Mouse (Mus musculus): Measurements from ENCODE around the gene Cyth1.

The Cyth1 gene

GRCm38 (mm10) chr11:118248150-118249011 lies at the start of gene Cyth1:
TSS of gene Cyth1 (minus strand) at chr11:118248592.
- DNase-seq (ENCODE audit: low spot score), result peak; percentile 98

GRCm38 (mm10) chr11:118297967-118298366 lies 49.6 kb upstream of the Cyth1 start:
- DNase-seq (ENCODE audit: low spot score), result no peak

- DNase-seq (ENCODE audit: low spot score), result no peak
Measured at GRCm38 (mm10) chr11:118295026-118295425, 46.6 kb upstream of the Cyth1 start.

- DNase-seq (ENCODE audit: low spot score), result no peak
Measured at GRCm38 (mm10) chr11:118292671-118293070, 44.3 kb upstream of the Cyth1 start.

GRCm38 (mm10) chr11:118289999-118290889 lies 41.9 kb upstream of the Cyth1 start, which contains the start of gene Usp36:
TSS of gene Usp36 (minus strand) at chr11:118290244.
- DNase-seq (ENCODE audit: low spot score), result peak; percentile 97

GRCm38 (mm10) chr11:118289562-118289961 lies 41.2 kb upstream of the Cyth1 start:
- DNase-seq (ENCODE audit: low spot score), result no peak

- no peak for DNase-seq (ENCODE audit: low spot score)
Measured at GRCm38 (mm10) chr11:118289037-118289511, 40.7 kb upstream of the Cyth1 start.

GRCm38 (mm10) chr11:118287573-118287972 lies 39.2 kb upstream of the Cyth1 start:
- DNase-seq (ENCODE audit: low spot score), result no peak

GRCm38 (mm10) chr11:118286434-118286833 lies 38.0 kb upstream of the Cyth1 start:
- DNase-seq (ENCODE audit: low spot score), result no peak

- no peak for DNase-seq (ENCODE audit: low spot score)
Measured at GRCm38 (mm10) chr11:118285791-118286190, 37.4 kb upstream of the Cyth1 start.

- no peak for DNase-seq (ENCODE audit: low spot score)
Measured at GRCm38 (mm10) chr11:118280218-118280617, 31.8 kb upstream of the Cyth1 start.

- no peak for DNase-seq (ENCODE audit: low spot score)
Measured at GRCm38 (mm10) chr11:118276328-118276727, 27.9 kb upstream of the Cyth1 start.

- no peak for DNase-seq (ENCODE audit: low spot score)
Measured at GRCm38 (mm10) chr11:118275092-118275491, 26.7 kb upstream of the Cyth1 start.

- DNase-seq (ENCODE audit: low spot score), result no peak
Measured at GRCm38 (mm10) chr11:118269827-118270226, 21.4 kb upstream of the Cyth1 start.

GRCm38 (mm10) chr11:118266666-118267046 lies 18.3 kb upstream of the Cyth1 start:
- no peak for DNase-seq (ENCODE audit: low spot score)

GRCm38 (mm10) chr11:118266044-118266665 lies 17.8 kb upstream of the Cyth1 start:
- DNase-seq (ENCODE audit: low spot score), result no peak

GRCm38 (mm10) chr11:118265621-118266020 lies 17.2 kb upstream of the Cyth1 start:
- DNase-seq (ENCODE audit: low spot score), result no peak

GRCm38 (mm10) chr11:118263146-118263545 lies 14.8 kb upstream of the Cyth1 start:
- no peak for DNase-seq (ENCODE audit: low spot score)

GRCm38 (mm10) chr11:118260081-118260480 lies 11.7 kb upstream of the Cyth1 start:
- no peak for DNase-seq (ENCODE audit: low spot score)

- no peak for DNase-seq (ENCODE audit: low spot score)
Measured at GRCm38 (mm10) chr11:118259580-118259979, 11.2 kb upstream of the Cyth1 start.

- no peak for DNase-seq (ENCODE audit: low spot score)
Measured at GRCm38 (mm10) chr11:118256371-118256770, 8.0 kb upstream of the Cyth1 start.

Measured in ovary, postnatal 10 days (tissue).